Mouse (Mus musculus) hematopoietic stem cell, adult 5-6 weeks (primary cell): ENCODE data around the gene Pbx4. TPM values are rescaled to one million over a fixed set of nuclear protein-coding genes. Genes with fewer than 3 reads are reported as not detected.
A peak's percentile ranks its signal among the peaks of the same experiment; 100 is the strongest.

Experiments
- ATAC-seq, 2 experiments: fragments of 125-278 bp in 1 of 2; replicated peaks in 1 of 2; 2 replicates each; pipeline ENCODE4 v1.8.0; 2016 to 2017; ENCODE audit warnings: inconsistent platforms in 2 of 2, mild to moderate bottlenecking in 2 of 2, moderate number of reproducible peaks in 2 of 2, low read depth in 1 of 2, moderate TSS enrichment in 1 of 2; ENCODE audit not compliant: low FRiP score in 2 of 2, poor library complexity in 2 of 2, severe bottlenecking in 2 of 2, insufficient read depth in 1 of 2, low TSS enrichment in 1 of 2
- total RNA-seq: library from RNA; stranded (forward); fragments of 172-1452, 232-1000 nt; gene quantifications from 2 replicates; pipeline ENCODE4 v1.2.3, GENCODE M21; 2017

Gene Pbx4
- total RNA-seq = 25.7 and 31.1 TPM in 2 replicates

- ATAC-seq = peak; percentile 95 to 96
These were observed at the start of gene Pbx4 for GRCm38 (mm10) chr8:69832298-69832853. TSS of gene Pbx4 (plus strand) at chr8:69832491.

GRCm38 (mm10) chr8:69789105-69789504, 43.2 kb upstream of the Pbx4 start:
- no peak for ATAC-seq

DNA sequence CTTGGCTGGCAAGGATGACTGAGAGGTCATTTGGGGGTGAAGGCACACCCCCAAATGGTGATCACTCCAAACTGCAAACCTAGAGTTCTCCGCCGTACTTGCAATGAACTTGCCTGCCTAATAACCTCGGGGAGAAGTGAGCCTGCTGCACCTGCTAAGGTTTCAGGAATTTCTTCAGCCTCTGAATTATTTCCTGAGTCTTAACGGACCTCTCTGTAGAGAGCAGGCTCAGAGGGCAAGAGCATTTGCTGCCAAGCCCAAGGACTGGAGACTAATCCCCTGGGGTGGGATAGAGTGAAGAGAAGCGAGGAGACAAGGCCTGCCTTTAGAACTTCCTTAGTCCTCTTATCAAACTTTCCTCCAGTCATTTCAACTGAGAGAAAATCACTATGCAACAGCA, 42.6 kb upstream of the Pbx4 start:
- no peak for ATAC-seq

DNA sequence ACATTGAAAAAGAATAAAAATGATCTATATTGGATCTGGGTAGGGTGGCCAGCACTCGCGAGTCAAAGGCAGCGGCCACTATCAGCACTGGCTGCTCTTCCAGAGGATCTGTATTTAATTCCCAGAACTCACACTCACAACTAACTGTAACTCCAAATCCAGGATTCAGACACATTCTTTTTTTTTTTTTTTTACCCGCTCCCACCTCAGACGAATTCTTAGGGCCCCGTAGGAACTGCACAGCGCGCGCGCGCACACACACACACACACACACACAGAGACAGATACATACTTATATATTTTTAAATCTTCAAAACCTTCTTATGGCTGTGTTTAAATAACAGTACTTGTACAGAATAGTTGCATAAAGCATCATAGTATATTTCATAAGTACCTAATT, 41.9 kb upstream of the Pbx4 start:
- peak; percentile 4; a peak in 1 of 4 replicates for ATAC-seq

DNA sequence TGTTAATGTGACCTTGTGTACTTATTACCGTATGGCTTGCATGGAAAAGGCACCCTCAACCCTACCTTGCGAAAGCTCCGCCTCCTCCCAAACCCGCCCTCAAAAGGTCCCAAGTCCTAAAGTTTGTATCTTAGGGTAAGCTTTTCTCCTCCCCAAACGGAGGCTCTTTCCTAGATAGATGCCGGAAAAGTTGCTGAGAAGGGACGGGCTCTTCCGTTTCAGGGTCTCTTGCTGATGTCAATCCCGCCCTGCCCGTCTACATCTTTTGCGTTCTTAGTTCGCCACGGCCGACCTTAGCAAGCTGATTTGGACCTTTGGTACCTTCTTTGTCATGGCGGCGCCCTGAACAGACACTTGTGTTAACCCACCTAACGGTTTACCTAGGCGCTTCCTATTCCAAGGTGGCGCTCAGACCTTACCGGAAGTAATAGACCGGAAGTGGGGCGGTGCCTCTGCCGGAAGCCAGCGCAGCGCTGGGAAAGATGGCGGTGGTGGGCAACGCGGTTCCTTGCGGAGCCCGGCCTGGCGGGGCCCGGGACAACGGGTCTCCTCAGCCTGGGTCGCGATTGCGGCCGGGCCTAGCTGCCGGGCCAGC, 41.4 kb upstream of the Pbx4 start, which contains the start of the genes Atp13a1 and Zfp866:
Atp13a1 (plus strand) TSS at position 391 of the 595 bp plus-strand sequence.
Zfp866 (minus strand) TSS at position 406 of the 595 bp plus-strand sequence.
- peak; percentile 90 to 95 for ATAC-seq

DNA sequence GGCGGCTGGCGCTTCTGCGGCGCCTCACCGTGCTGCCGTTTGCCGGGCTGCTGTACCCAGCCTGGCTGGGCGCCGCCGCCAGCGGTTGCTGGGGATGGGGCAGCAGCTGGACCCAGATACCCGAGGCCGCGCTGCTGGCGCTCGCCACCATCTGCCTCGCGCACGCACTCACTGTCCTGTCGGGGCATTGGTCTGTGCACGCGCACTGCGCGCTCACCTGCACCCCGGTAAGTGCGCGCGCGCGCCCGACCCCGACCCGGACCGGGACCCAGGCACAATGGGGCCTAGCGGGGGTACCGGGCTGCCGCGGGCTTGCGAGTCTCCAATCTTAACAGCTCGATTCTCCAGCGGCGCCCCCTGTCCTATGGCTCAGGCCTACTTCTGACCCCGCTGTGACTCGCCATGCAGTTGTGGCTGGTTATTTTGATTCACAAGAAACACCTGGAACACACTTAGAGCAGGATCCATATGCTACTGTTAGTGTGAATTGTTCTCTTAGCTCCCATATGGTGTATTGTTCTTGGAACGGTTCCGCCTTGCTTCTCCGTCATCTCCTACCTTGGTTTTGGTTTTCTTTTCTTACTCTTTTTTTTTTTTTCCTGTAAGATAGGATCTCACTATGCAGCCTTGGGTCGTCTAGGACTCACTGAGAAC, 40.7 kb upstream of the Pbx4 start:
- peak in 1 of 2 experiments; percentile 41; a peak in 2 of 4 replicates for ATAC-seq

DNA sequence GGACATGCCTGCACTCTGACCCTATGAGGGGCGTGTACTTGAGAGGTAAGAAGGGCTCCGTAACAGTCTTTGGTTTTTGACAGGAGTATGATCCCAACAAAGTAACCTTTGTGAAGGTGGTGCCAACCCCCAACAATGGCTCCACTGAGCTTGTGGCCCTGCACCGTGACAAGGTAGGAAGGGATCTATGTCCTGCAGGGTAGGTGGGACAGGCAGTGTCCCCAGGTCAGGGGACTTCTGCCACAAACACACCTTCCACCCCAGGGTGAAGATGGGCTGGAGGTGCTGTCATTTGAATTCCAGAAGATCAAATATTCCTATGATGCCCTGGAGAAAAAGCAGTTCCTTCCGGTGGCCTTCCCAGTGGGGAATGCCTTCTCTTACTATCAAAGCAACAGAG, 38.6 kb upstream of the Pbx4 start:
- ATAC-seq = no peak

DNA sequence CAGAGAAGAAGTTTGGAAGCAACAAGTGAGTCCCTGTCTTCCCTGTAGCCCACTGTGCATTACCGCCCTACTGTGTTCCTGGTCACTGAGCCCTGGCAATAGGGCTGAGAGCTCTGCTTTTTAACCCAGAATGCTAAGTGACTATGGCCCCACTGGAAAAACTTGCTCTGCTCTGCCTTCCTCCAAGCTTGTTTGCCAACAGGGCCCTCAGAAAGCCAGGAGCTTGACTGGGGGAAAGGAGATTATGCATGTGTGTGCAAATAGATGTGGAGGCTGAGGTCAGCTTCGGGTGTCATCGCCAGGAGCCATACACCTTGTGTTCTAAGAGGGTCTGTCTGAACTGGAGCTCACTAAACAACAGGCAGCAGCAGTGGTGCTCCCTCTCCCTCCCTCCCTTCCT, 38.2 kb upstream of the Pbx4 start:
- no peak for ATAC-seq

DNA sequence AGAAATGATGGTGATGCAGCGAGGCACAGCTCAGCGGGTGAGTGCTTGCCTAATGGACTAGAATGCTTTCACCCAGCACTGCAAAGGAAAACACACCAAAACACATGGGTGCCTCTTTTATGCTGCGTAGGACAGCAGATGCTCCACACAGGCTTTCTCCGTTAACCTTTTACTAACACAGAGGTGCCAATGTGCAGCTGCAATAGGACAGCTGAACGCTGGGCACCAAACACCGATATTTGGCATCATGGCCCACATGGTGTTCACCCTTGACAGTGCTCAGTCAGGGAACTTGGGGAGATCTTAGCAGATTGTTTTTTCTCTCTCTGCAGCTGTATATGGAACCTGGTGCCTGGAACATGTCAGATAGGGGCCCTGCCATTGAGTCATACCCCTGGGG, 37.4 kb upstream of the Pbx4 start:
- ATAC-seq = no peak

GRCm38 (mm10) chr8:69796721-69797345, 35.5 kb upstream of the Pbx4 start:
- no peak for ATAC-seq

DNA sequence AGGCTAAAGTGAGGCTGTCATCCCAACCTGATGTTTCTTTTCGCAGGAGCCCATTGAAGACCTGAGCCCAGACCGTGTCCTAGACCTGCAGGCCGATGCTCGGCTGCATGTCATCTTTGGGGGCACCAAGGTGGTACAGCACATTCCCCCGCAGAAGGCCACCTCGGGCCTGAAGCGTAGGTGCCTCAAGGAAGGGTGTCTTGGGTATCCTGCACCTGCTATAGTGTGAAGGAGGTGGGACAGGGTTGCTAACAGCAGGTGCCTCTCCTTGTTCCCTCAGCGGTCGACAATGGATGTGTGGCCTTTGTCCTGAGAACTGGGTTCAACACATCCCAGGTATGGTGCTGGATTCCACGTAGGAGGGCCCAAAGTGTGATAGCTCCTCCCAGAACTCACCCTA, 34.6 kb upstream of the Pbx4 start:
- no peak for ATAC-seq

GRCm38 (mm10) chr8:69799261-69799660, 33.0 kb upstream of the Pbx4 start:
- ATAC-seq = no peak

DNA sequence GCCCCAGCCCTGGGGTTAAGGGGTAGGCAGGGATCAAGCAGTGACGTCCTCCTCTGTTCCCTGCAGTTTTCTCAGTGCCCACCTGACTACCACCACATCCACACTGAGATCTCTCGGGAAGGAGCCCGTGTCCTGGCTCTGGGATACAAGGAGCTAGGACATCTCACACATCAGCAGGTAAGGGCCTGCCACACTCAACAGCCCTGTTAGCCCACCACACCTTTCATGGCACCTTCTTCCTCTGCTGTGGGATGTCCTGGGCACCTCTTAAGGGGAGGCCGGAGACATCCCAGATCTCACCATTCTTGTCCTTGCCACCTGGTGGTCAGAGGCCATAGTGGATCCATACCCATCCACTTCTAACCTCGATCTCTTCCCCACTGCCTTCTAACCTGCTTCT, 32.3 kb upstream of the Pbx4 start:
- no peak for ATAC-seq

DNA sequence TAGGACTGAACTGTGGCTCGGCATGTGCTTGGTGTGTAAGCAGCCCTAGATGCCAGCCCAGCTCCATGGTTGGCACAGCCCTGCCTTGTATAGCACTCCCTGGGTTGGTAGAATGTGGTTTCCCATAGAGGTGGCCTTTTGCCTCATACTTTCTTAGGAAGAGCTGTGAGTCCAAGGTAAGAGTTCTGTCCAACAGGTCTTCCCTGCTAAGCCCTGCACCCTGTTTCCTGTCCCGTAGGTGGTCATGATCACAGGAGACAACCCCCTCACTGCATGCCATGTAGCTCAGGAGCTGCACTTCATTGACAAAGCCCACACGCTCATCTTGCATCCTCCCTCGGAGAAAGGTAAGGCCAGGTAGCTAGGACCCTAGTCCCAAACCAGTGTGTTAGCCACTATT, 30.5 kb upstream of the Pbx4 start:
- no peak for ATAC-seq

- no peak for ATAC-seq
These were observed 30.1 kb upstream of the Pbx4 start for GRCm38 (mm10) chr8:69802216-69802615.

DNA sequence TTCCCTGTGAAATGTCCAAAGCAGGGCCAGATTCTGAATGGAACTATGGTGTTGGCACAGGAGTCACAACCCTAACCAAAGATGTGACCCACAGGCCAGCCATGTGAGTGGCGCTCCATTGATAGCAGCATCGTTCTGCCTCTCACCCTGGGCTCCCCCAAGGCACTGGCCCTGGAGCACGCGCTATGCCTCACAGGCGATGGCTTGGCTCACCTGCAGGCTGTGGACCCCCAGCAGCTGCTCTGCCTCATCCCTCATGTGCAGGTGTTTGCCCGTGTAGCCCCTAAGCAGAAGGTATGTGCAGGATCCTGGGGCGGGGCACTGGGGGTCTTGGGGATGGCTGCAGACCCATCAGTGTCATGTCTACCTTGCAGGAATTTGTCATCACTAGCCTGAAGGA, 28.9 kb upstream of the Pbx4 start:
- no peak for ATAC-seq

DNA sequence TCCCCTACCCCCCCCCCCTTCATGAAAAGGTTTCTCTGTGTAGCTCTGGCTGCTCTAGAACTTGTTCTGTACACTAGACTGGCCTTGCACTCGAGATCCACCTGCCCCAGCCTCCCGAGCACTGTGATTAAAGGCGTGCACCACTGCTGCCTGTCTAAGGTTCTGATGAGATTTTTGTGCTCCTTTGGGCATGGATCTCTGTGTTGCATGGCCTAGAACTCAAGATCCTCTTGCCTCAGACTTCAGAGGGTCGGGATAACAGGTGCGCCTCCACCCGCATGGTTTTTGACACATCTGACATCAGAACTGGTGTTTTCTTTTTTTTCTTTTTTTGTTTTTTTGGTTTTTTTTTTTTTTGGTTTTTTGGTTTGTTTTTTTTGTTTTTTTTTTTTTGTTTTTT, 27.8 kb upstream of the Pbx4 start:
- ATAC-seq = no peak

DNA sequence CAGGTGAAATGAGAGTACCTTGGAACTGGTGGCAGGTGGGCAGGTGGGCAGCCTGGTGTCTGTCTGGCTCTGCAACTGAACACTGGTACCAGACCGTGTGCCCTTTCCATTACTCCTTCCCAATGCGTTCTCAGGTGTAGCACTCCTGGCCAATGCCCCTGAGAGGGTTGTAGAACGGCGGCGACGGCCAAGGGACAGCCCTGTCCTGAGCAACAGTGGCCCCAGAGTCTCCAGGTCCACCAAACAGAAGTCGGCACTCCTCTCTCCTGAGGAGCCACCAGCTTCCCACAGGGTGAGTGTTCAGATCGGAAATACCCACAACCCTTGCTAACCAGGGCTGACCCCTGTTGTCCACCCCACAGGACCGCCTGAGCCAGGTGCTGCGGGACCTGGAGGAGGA, 27.2 kb upstream of the Pbx4 start:
- no peak for ATAC-seq
